Mouse (Mus musculus) heart, postnatal 0 days (tissue): ENCODE measurements around the gene Runx2.

Source experiments
- CTCF ChIP-seq: IDR thresholded peaks from 2 replicates; pipeline ENCODE4 v1.5.1; 2016; ENCODE audit warnings: antibody characterized with exemption, control low read depth, low read depth
- EP300 ChIP-seq: IDR thresholded peaks from 2 replicates; pipeline ENCODE4 v1.6.1; 2016; ENCODE audit warnings: antibody characterized with exemption, low read depth

GRCm38 (mm10) chr17:44772576-44772975, 42.0 kb downstream of the Runx2 start:
- TF ChIP-seq CTCF (no peak), EP300 (no peak)
